17 mouse cellular contexts compared by ENCODE assay signal in genomic region chr5:65479681-65480445, GRCm38 (mm10). TPM values are rescaled to one million over a fixed set of nuclear protein-coding genes. Genes with fewer than 3 reads are reported as not detected.
DNase-seq lines count a peak whose midpoint lies in the region; ATAC-seq and TF ChIP-seq lines count a peak whose summit lies in the region.
"Had no signal": no experiment of that assay in that cellular context is flagged by ENCODE, and none has a peak within 500 bp of the region (broad histone marks: within the 10 kb centered on the region; RNA-seq: fewer than 3 reads in every experiment).

No protein-coding gene starts in this region.

- peak overlapping the region; percentile 9; the same call in 1 of the 2 replicates for H3K4me2 ChIP-seq in liver, embryonic 11.5 days
- H3K4me2 ChIP-seq in embryonic facial prominence, embryonic 15.5 days (replicated peaks) = no peak overlapping the region
- H3K4me2 ChIP-seq in liver, embryonic 15.5 days = no peak overlapping the region
- H3K4me2 ChIP-seq in midbrain, postnatal 0 days (ENCODE audit: low read depth, low read length, poor library complexity, severe bottlenecking) = no peak overlapping the region
- H3K4me2 ChIP-seq: hindbrain, embryonic 13.5 days; neural tube, embryonic 15.5 days had no signal

- H3K79me2 ChIP-seq in heart, adult 2 months (replicated peaks; ENCODE audit: control insufficient read depth, insufficient read depth, low read length) = 0 out of 2 replicates have a peak, but pooled peaks cover 2% of the 10 kb centered on the region

- no peak for DNase-seq in heart, adult 2 months
- no peak for DNase-seq in heart, adult 18-20 months
- DNase-seq in liver, embryonic 11.5 days (ENCODE audit: low spot score) = no peak
- DNase-seq in liver = no peak
- DNase-seq in midbrain, postnatal 0 days (ENCODE audit: low spot score) = no peak
- DNase-seq in kidney, adult 18-20 months = no peak
- DNase-seq: adrenal gland, adult 2 months; cerebellum, adult 2 months; gastrocnemius, postnatal 14 days; kidney, postnatal 14 days; layer of hippocampus, adult 9-11 months; retina, postnatal 1 day had no signal

- 92% methylated on average over 9 of the region's 9 CpGs for WGBS in heart, adult 2 months
- 85% methylated on average over 9 of the region's 9 CpGs for WGBS in liver, embryonic 11.5 days
- 77% methylated on average over 9 of the region's 9 CpGs for WGBS in embryonic facial prominence, embryonic 15.5 days
- WGBS in liver, embryonic 15.5 days (ENCODE audit: insufficient replicate concordance) = 71% methylated on average over 9 of the region's 9 CpGs
- WGBS in midbrain, postnatal 0 days = 89% methylated on average over 9 of the region's 9 CpGs

- no peaks in the 10 kb centered on the region for H3K9me3 ChIP-seq in liver, embryonic 11.5 days (ENCODE audit: control insufficient read depth, low read length)
- H3K9me3 ChIP-seq in embryonic facial prominence, embryonic 15.5 days (replicated peaks) = no peaks in the 10 kb centered on the region
- no peaks in the 10 kb centered on the region for H3K9me3 ChIP-seq in liver, embryonic 15.5 days (replicated peaks)
- no peaks in the 10 kb centered on the region for H3K9me3 ChIP-seq in midbrain, postnatal 0 days (ENCODE audit: low read length)
- H3K9me3 ChIP-seq: hindbrain, embryonic 13.5 days; neural tube, embryonic 15.5 days had no signal

- no peak overlapping the region for H3K9ac ChIP-seq in heart, adult 2 months (ENCODE audit: low read depth, low read length)
- H3K9ac ChIP-seq in liver, embryonic 11.5 days (ENCODE audit: low read depth, low read length) = no peak overlapping the region
- no peak overlapping the region for H3K9ac ChIP-seq in embryonic facial prominence, embryonic 15.5 days
- H3K9ac ChIP-seq in liver, embryonic 15.5 days = no peak overlapping the region
- no peak overlapping the region for H3K9ac ChIP-seq in midbrain, postnatal 0 days (replicated peaks; ENCODE audit: low read length, poor library complexity, severe bottlenecking)
- H3K9ac ChIP-seq: hindbrain, embryonic 13.5 days; neural tube, embryonic 15.5 days had no signal

- intact Hi-C loops in heart, adult 2 months (cut with DNase I) = no loop called here

- TF ChIP-seq CTCF in heart, adult 2 months (IDR thresholded peaks at IDR 0.05) = no peak
- no peak for TF ChIP-seq CTCF in midbrain, postnatal 0 days (IDR thresholded peaks at IDR 0.05)

- no peak for TF ChIP-seq EP300 in heart, adult 2 months (IDR thresholded peaks at IDR 0.05; ENCODE audit: insufficient read depth, low read depth, low read length)

- H3K4me1 ChIP-seq in heart, adult 2 months (ENCODE audit: control insufficient read depth, insufficient read depth, low read length) = peaks cover 10% of the 10 kb centered on the region
- H3K4me1 ChIP-seq in liver, embryonic 11.5 days (replicated peaks; ENCODE audit: control insufficient read depth, insufficient read depth, low read length) = peaks cover 22% of the 10 kb centered on the region
- no peaks in the 10 kb centered on the region for H3K4me1 ChIP-seq in embryonic facial prominence, embryonic 15.5 days
- H3K4me1 ChIP-seq in liver, embryonic 15.5 days (replicated peaks) = peaks cover 52% of the 10 kb centered on the region
- H3K4me1 ChIP-seq in midbrain, postnatal 0 days (ENCODE audit: insufficient read depth, low read length) = no peaks in the 10 kb centered on the region
- H3K4me1 ChIP-seq: hindbrain, embryonic 13.5 days; neural tube, embryonic 15.5 days had no signal

- H3K36me3 ChIP-seq in heart, adult 2 months (ENCODE audit: control insufficient read depth, insufficient read depth, low read length) = peaks cover 10% of the 10 kb centered on the region
- H3K36me3 ChIP-seq in liver, embryonic 11.5 days (ENCODE audit: control insufficient read depth, insufficient read depth, low read length) = no peaks in the 10 kb centered on the region
- H3K36me3 ChIP-seq in embryonic facial prominence, embryonic 15.5 days = no peaks in the 10 kb centered on the region
- no peaks in the 10 kb centered on the region for H3K36me3 ChIP-seq in liver, embryonic 15.5 days (replicated peaks)
- 0 out of 2 replicates have a peak, but pooled peaks cover 2% of the 10 kb centered on the region for H3K36me3 ChIP-seq in midbrain, postnatal 0 days (ENCODE audit: insufficient read depth, low read length)
- H3K36me3 ChIP-seq: hindbrain, embryonic 13.5 days; neural tube, embryonic 15.5 days had no signal

- H3K27ac ChIP-seq in heart, adult 2 months = peak overlapping the region; percentile 58
- peak overlapping the region; percentile 32; the same call in 1 of the 2 replicates for H3K27ac ChIP-seq in liver, embryonic 11.5 days (ENCODE audit: low read depth, low read length)
- H3K27ac ChIP-seq in embryonic facial prominence, embryonic 15.5 days (replicated peaks) = peak overlapping the region; percentile 63
- 0 out of 2 replicates have a peak overlapping the region, but pooled peaks have one; percentile 4 for H3K27ac ChIP-seq in liver, embryonic 15.5 days (replicated peaks)
- H3K27ac ChIP-seq in midbrain, postnatal 0 days (ENCODE audit: low read depth, low read length) = no peak overlapping the region
- H3K27ac ChIP-seq: hindbrain, embryonic 13.5 days; neural tube, embryonic 15.5 days had no signal

- no peak for ATAC-seq in liver, embryonic 11.5 days (replicated peaks; ENCODE audit: low FRiP score)
- ATAC-seq in embryonic facial prominence, embryonic 15.5 days (ENCODE audit: insufficient number of reproducible peaks, low FRiP score, low TSS enrichment, low read depth) = no peak
- peak; percentile 32; the same call in 1 of the 2 replicates for ATAC-seq in liver, embryonic 15.5 days (ENCODE audit: insufficient read depth)
- ATAC-seq in midbrain, postnatal 0 days (ENCODE audit: low FRiP score) = no peak

- no peaks in the 10 kb centered on the region for H3K27me3 ChIP-seq in heart, adult 2 months (ENCODE audit: control insufficient read depth, insufficient read depth, low read length)
- no peaks in the 10 kb centered on the region for H3K27me3 ChIP-seq in liver, embryonic 11.5 days (replicated peaks; ENCODE audit: control insufficient read depth, insufficient read depth, low read length)
- no peaks in the 10 kb centered on the region for H3K27me3 ChIP-seq in embryonic facial prominence, embryonic 15.5 days
- no peaks in the 10 kb centered on the region for H3K27me3 ChIP-seq in liver, embryonic 15.5 days
- H3K27me3 ChIP-seq in midbrain, postnatal 0 days (ENCODE audit: insufficient read depth, low read length) = no peaks in the 10 kb centered on the region
- H3K27me3 ChIP-seq: hindbrain, embryonic 13.5 days; neural tube, embryonic 15.5 days had no signal

- no peak overlapping the region for H3K4me3 ChIP-seq in heart, adult 2 months
- no peak overlapping the region for H3K4me3 ChIP-seq in liver, embryonic 11.5 days (ENCODE audit: low read depth, low read length)
- no peak overlapping the region for H3K4me3 ChIP-seq in embryonic facial prominence, embryonic 15.5 days (replicated peaks)
- H3K4me3 ChIP-seq in liver, embryonic 15.5 days (replicated peaks) = no peak overlapping the region
- H3K4me3 ChIP-seq in midbrain, postnatal 0 days (ENCODE audit: low read depth, low read length) = no peak overlapping the region
- H3K4me3 ChIP-seq: hindbrain, embryonic 13.5 days; neural tube, embryonic 15.5 days had no signal

- TF ChIP-seq POLR2A in heart, adult 2 months (IDR thresholded peaks at IDR 0.05; ENCODE audit: insufficient read depth, low read depth, low read length) = no peak

RNA-seq across cellular contexts. Expression of gene Gm43552, which starts 12.8 kb away (rescaled TPM):
- not detected for total RNA-seq in heart, adult 2 months (2021)
- not detected in 2 replicates for polyA plus RNA-seq in heart, adult 2 months (2012; rRNA removed)
- total RNA-seq in heart, adult 18-20 months (2021) = 1 to 10 TPM in 1 of 2 experiments, not detected in 1; 4.0 TPM
- polyA plus RNA-seq in liver, embryonic 11.5 days (2014; fragmentation: Nextera tagmentation; extraction: Ambion mirVana) = not detected in 2 replicates
- polyA plus RNA-seq in embryonic facial prominence, embryonic 15.5 days (2015; fragmentation: Nextera tagmentation; extraction: Ambion mirVana) = 1.4 TPM in 1 of 2 replicates, not detected in the other
- not detected in 2 replicates for polyA plus RNA-seq in liver, embryonic 15.5 days (2015; fragmentation: Nextera tagmentation; extraction: Ambion mirVana)
- not detected in 2 replicates for total RNA-seq in midbrain, postnatal 0 days (2014; rRNA removed)
- not detected in 2 replicates for polyA plus RNA-seq in midbrain, postnatal 0 days (2015; fragmentation: Nextera tagmentation; extraction: Ambion mirVana)
- total RNA-seq: left cerebral cortex, postnatal 25 days had no signal
- polyA plus RNA-seq: cerebellum, adult 2 months had no signal

RNA-seq across cellular contexts. Expression of gene Ugdh, which starts 44.1 kb away (rescaled TPM):
- total RNA-seq in heart, adult 2 months (2021) = 10 to 100 TPM; 13.6 to 18.0 TPM
- 6.1 and 12.7 TPM in 2 replicates for polyA plus RNA-seq in heart, adult 2 months (2012; rRNA removed)
- 10 to 100 TPM; 14.2 to 22.1 TPM for total RNA-seq in heart, adult 18-20 months (2021)
- polyA plus RNA-seq in liver, embryonic 11.5 days (2014; fragmentation: Nextera tagmentation; extraction: Ambion mirVana) = 48.2 and 49.3 TPM in 2 replicates
- polyA plus RNA-seq in embryonic facial prominence, embryonic 15.5 days (2015; fragmentation: Nextera tagmentation; extraction: Ambion mirVana) = 117 and 125 TPM in 2 replicates
- 18.5 and 22.2 TPM in 2 replicates for polyA plus RNA-seq in liver, embryonic 15.5 days (2015; fragmentation: Nextera tagmentation; extraction: Ambion mirVana)
- total RNA-seq in midbrain, postnatal 0 days (2014; rRNA removed) = 17.4 and 24.9 TPM in 2 replicates
- polyA plus RNA-seq in midbrain, postnatal 0 days (2015; fragmentation: Nextera tagmentation; extraction: Ambion mirVana) = 28.7 and 29.6 TPM in 2 replicates

RNA-seq across cellular contexts. Expression of gene Smim14, which starts 57.1 kb away (rescaled TPM):
- 10 to 100 TPM; 97.1 to 97.3 TPM for total RNA-seq in heart, adult 2 months (2021)
- 94.2 and 133 TPM in 2 replicates for polyA plus RNA-seq in heart, adult 2 months (2012; rRNA removed)
- 100 to 1,000 TPM in 1 of 2 experiments, 10 to 100 TPM in 1; 94.3 to 101 TPM for total RNA-seq in heart, adult 18-20 months (2021)
- 56.5 and 68.9 TPM in 2 replicates for polyA plus RNA-seq in liver, embryonic 11.5 days (2014; fragmentation: Nextera tagmentation; extraction: Ambion mirVana)
- 142 and 154 TPM in 2 replicates for polyA plus RNA-seq in embryonic facial prominence, embryonic 15.5 days (2015; fragmentation: Nextera tagmentation; extraction: Ambion mirVana)
- polyA plus RNA-seq in liver, embryonic 15.5 days (2015; fragmentation: Nextera tagmentation; extraction: Ambion mirVana) = 45.0 and 45.8 TPM in 2 replicates
- total RNA-seq in midbrain, postnatal 0 days (2014; rRNA removed) = 189 and 204 TPM in 2 replicates
- 222 and 238 TPM in 2 replicates for polyA plus RNA-seq in midbrain, postnatal 0 days (2015; fragmentation: Nextera tagmentation; extraction: Ambion mirVana)

RNA-seq across cellular contexts. Expression of gene Ube2k, which starts 57.2 kb away (rescaled TPM):
- total RNA-seq in heart, adult 2 months (2021) = 10 to 100 TPM; 57.3 to 70.3 TPM
- polyA plus RNA-seq in heart, adult 2 months (2012; rRNA removed) = 21.4 and 34.5 TPM in 2 replicates
- 10 to 100 TPM; 62.9 to 64.2 TPM for total RNA-seq in heart, adult 18-20 months (2021)
- 126 and 131 TPM in 2 replicates for polyA plus RNA-seq in liver, embryonic 11.5 days (2014; fragmentation: Nextera tagmentation; extraction: Ambion mirVana)
- 172 and 181 TPM in 2 replicates for polyA plus RNA-seq in embryonic facial prominence, embryonic 15.5 days (2015; fragmentation: Nextera tagmentation; extraction: Ambion mirVana)
- 73.5 and 81.5 TPM in 2 replicates for polyA plus RNA-seq in liver, embryonic 15.5 days (2015; fragmentation: Nextera tagmentation; extraction: Ambion mirVana)
- total RNA-seq in midbrain, postnatal 0 days (2014; rRNA removed) = 40.4 and 55.0 TPM in 2 replicates
- 186 and 194 TPM in 2 replicates for polyA plus RNA-seq in midbrain, postnatal 0 days (2015; fragmentation: Nextera tagmentation; extraction: Ambion mirVana)
